Mouse (Mus musculus) A20 (cell line): Measurements from ENCODE around the gene Fam124a.
A peak's percentile ranks its signal among the peaks of the same experiment; 100 is the strongest.
"Not testable (repeated sequence)": the region's sequence is repeated elsewhere in the genome, so short reads cannot be mapped to it uniquely, and the experiment has no call there.

Experiments used
- DNase-seq: peaks from one replicate; pipeline ENCODE4 v3.0.0-alpha.2; 2011; ENCODE audit warnings: low read depth, low spot score

Gene Fam124a

DNA sequence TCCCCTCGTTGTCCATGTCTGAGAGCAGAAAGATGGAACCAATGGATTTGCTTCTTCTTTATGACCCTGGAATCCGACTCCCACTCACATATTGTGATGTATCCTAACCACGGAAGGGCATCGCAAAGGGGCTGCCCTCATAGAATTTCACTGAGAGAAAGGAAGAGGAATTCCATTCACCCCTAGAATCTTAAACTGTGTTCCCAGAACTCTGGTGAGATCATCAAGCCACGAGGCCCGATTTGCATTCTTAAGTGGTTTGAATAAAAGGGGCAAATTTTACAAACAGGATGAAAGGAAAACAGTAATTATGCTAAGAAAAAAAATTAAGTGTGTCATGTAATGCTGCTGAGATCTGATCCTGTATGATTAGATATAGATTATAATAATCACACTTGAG lies 19.4 kb downstream of the Fam124a start:
- DNase-seq = no peak

DNA sequence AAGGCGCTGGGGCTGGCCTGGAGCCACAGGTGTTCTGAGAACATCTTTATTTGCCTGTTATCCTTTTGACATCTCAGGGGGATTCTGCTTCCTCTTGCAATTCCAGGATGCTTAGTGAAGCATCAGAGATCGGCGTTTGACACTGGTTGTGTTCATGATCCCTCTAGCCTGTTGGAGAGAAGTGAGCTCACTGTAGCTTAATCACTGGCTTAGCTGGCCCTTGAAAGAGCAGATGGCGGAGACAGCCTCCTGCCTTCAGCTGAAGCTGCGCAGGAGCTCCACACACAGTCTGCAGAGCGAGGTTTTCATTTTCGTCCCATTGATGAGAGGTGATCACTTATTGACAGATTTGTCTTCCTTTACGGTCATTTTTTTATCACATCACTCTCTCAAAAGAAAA lies 20.3 kb downstream of the Fam124a start:
- DNase-seq = no peak

DNA sequence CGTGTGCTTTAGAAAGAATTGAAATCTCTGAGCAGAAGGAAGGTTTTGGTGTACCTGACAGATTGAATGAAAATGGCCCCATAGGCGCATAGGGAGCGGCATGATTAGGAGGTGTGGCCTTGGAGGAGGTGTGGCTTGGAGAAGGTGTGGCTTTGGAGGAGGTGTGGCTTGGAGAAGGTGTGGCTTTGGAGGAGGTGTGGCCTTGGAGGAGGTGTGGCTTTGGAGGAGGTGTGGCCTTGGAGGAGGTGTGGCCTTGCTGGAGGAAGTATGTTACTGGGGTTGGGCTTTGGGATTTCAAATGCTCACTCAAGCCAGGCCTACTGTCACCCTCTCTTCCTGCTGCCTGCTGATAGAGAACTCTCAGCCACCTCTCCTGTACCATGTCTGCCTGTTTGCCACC lies 25.4 kb downstream of the Fam124a start:
- peak; percentile 73 for DNase-seq

DNA sequence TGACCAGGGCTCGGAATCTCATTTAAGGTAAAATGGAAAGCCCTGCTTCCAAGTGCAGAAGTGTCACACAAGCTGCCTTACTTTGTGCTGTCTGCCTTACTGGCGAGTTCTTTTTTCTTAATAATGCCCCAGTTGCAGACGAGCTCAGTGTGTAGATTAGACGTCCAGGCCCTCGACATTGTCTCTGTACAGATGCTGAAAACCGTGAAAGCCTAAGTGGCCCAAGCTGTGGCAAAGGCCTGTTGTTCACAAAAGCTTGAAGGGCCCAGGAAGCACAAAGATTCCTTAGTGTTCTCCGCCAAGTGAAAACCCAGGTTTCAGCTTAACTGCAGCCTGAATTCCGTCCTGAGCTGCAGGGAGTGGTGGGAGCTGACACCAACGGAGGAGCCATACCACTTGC lies 26.2 kb downstream of the Fam124a start:
- DNase-seq = no peak

DNA sequence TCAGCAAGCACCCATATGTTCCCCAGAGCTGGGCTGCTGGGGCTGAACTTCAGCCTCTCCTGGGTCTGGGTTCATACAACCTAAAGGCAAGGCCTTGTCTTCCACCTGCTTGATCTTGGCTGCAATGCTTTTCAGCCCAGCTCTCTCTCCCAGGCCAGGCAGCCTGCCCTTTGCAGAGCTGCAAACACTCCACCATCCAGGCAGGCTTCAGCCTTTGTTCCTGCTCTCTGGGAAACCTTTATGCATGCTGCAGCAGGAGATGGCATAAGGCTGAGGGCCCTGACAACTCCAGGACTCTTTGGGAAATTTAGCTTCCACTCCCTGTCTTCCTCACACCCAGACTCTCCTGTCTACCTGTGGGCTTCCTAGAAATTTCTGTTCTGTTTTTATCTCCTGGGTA lies 29.1 kb downstream of the Fam124a start:
- DNase-seq = no peak

DNA sequence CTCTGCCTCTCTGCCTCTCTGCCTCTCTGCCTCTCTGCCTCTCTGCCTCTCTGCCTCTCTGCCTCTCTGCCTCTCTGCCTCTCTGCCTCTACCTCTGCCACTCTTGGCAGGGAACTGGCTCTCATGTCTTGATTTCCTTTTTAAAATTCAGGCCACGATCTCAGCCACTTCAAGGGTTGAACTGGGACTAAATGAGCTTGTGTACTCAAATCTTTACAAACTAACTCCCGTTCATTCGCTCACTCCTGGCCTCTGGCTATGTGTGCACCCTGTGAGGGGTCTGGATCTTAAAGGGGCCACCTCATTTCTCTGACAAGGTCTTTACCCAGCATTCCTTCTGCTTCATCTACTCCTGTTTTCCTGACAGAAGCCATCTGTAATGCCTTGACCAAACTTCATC lies 29.8 kb downstream of the Fam124a start:
- no peak for DNase-seq

DNA sequence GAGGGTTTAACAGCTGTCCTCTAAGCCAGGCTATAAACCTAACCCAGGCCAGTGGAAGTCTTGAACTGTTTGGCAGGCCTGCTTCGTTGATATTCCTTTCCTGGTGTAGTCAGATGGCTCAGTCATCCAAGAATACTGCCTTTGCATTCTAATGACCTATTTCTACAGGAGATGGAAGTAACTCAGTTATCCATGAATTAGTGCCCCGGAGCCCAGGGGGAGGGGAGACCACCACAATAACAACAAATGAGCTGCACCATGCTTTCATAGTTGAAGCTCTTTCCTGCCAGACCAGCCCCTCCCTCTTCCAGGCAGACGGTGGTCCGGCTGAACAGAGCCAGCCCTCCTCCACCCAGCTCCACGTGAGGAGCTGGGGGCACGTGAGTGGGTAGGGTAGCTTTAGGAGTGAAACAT lies 44.6 kb downstream of the Fam124a start:
- no peak for DNase-seq

DNA sequence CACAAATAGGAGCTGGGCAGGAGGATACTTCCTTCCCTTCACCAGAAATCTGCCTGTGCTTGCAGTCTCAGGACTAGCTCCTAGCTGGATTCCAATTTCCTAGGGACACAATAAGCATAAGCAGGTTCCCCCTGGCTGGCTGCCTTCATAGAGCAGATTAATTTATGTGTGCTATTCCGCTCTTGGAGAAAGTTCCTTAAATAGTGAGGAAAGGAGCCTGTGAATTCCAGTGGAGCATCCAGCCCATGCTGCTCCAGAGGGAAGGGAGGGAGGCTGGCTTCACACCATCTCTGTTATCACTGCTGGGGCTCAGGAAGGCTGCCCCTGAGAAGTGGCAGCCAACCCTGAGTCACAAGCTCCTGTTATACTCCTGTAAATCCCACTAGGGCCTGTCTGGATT lies 46.7 kb downstream of the Fam124a start:
- no peak for DNase-seq

DNA sequence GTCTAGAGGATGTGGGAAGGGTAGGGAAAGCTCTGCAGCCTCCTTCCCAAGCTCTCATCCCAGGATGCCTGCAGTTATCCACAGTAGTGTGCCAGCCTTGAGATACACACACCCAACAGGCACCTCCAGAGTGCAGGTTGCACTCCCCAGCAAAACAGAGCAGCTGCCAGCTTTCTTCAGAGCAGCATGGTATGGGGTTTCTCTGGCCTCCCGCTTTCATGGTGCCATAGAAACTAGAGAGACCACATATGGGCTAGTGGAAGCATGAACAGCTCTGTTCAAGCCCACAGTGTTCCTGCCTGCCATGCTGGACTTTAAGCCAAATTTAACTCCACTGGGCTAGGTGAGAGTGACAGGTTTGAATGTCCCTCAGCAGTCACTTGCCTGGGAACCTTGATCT lies 47.3 kb downstream of the Fam124a start:
- no peak for DNase-seq

DNA sequence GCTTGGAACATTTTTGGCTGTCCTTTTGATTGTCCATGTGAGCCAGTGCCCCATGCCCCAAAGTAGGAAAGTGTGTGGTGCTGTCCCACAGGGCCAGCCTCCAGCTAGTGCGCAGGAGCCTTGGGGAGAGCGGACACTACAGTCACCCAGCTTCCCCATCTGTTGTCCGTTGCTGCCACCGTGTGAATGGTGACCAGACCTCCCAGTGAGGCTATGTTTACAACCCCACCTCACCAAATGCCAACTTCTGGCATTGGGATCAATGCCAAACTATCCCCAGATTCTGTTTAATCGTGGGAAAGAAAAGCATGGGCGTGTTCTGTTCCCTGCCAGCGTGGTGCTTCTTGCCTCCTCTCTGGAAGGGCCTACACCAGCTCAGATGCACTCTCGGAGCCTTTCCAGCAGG lies 52.3 kb downstream of the Fam124a start:
- DNase-seq = no peak

DNA sequence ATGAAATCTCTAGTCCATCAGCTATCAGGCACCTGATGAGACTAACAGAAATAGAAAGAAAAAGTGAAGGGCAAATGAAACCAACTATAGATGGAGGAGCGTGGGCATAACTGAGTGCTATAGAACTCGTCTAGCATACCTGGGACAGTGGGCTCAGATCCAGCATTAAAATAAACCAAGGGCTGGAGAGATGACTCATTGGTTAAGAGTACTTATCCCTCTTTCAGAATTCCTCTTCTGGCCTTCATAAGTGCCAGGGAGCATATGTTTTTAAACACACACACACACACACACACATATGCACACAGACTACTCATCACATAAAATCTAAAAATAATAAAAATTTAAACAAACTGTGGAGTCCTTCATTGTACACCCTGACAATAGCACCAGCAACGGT lies 54.4 kb downstream of the Fam124a start:
- DNase-seq = no peak

DNA sequence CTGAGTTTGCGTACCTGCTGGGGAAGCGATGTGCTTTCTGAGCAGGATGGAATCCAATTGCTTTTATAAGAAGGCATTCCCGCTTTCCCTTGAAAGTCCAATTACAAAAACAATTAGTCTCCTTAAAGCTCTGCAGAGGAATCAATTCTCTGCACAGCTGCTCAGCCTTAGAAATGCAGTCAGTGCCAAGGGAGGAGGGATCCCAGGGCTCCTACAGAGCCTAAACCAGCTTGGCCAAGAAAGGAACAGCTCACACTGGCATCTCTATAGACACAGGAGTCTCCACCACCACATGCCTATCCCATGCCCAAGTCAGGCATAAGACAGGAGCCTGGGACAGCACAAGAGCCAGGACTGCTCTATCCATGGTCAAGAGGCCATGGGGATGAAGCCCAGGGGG lies 66.9 kb downstream of the Fam124a start:
- no peak for DNase-seq

DNA sequence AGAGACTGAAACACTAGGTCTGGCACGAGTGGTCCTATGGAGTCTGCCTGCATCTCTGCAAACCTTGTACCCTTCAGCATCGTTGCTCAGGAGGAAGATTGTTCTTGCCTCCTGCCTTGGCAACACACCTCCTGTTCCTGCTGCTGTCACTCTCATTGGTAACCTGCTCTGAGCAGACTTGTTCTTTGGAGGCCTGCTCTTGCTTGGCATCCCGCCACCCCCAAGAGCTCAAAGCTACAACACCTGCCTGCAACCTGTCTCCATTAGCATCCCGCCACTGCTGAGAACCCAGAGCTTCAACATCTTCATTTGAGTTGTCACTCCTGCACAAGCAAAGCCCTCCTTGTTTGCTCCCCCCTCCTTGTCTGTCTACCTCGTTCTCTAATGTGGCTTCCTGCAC lies 72.4 kb downstream of the Fam124a start:
- no peak for DNase-seq

DNA sequence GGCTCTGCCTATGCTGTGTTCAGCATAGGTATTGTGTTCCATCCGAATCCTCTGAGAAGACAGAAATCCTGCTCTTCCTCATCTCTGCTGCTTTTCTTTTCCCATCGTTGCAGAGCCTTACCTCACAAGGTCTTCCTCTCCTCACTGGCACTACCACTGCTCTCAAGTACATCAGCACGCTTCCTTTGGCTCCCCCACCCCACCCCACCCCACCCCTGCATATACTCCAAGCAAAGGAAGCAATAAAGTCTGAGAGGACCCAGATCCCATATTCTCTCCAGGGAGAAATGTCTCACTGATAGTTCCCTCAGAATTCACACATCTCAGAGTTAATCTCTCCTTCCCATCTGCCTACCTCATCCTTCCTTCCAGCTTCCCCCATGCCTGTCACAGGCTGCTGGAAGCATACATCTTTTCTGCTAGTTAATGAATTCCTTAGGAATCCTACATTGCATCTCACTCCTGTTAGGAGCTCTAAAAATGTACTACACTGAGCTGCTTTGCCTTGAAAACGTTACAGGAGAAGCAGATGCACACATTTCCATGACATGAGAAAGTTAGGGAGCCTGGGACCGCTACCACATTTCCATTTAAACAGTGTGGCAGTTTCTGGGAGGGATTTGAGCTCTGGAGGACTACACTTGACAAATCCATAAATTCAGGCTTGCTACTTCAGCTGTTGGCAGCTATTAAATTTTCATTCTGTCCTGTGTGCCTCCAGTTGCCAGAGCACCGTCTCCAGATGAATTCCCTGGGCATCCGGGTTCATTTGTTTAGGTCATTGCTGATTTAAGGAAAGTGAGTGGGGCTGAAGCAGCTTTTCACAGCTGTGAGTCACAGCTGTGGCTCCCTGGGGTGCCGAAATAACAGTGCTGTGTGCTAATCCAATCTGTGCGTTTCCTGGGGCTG lies 82.2 kb downstream of the Fam124a start:
- no peak for DNase-seq

DNA sequence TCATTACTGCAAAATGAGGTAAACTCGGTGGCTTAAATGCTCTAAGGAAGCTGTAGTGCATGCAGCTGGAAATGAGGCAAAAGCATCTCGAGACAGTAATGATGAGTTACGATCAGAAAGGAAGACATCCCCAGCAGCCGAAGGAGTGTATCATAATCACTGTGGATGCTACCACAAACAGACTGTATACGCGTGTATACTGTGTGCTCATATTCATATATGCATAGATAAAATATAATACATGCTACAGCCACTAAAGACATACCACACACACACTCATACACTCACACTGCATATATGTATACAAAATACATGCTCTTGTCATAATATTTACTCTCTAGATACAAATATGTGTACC lies 82.8 kb downstream of the Fam124a start:
- DNase-seq = no peak

DNA sequence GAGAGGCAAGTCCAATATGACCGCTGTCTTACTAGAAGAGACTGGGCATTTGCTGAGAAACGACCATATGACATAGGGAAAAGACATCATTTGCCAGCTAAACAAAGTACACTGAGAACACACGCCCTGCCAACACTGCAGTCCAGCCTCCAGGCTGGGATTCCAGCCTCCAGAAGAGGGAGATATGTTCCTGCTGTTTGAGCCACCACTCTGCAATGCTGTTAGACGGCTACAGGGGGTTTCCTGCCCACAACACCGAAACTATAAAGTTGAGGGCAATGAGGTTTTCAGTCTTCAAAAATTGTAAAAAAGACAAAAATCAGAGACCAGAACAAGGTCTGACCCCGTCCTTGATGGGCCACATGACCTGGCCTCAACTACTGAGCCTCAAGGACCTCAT lies 83.6 kb downstream of the Fam124a start:
- peak; percentile 33 for DNase-seq

DNA sequence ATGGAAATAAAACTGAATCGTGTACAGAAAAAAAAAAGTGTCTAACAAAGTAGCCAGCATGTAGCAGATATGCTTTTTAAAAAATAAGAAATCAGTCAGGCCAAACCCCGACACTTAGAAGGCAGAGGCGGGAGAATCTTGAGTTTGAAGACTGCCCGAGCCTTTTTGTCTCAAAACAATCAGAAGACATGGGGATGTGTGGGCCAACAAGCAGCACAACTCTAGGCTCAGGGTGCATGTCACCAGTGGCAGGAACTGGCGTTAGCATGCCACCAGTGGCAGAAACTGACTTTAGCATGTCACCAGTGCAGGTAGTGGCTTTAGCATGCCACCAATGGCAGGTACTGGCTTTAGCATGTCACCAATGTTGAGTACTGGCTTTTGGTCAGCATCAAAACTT lies 84.0 kb downstream of the Fam124a start:
- DNase-seq = no peak

DNA sequence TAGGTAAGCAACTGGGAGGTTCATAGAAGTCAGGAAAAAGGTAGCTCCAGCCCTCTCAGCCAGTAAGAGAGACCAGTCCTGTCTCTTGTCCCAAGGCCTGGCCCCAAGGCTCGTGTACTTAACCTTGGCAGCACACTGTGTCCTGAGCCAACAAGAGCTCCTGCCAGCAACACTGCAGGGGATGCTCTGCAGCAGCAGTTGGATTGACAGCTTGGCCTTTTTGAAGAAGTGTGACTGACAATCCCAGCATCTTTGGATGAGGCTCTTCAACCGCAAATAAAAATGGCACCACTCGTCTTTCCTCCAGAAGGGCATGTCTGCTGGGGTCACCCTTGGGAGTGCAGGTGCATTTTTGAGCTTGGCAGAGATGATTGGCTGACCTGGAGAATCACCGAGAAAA lies 84.9 kb downstream of the Fam124a start:
- DNase-seq = no peak

DNA sequence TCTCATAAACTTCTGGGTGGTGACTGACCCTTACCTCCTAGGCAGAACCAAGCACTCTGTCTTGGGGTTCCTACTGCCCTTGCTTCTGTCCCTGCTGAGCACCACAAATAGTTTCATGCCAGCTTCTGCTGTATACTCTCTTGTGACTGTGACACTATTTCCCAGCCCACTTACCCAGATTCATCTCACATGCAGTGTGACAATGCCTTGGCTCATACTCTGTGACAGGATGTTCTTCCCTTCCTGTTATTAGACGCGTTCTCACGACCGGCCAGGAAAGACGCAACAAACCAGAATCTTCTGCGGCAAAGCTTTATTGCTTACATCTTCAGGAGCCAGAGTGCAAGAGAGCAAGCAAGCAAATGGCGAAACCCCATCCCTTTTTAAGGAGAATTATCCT lies 86.8 kb downstream of the Fam124a start:
- DNase-seq = not testable (repeated sequence)

DNA sequence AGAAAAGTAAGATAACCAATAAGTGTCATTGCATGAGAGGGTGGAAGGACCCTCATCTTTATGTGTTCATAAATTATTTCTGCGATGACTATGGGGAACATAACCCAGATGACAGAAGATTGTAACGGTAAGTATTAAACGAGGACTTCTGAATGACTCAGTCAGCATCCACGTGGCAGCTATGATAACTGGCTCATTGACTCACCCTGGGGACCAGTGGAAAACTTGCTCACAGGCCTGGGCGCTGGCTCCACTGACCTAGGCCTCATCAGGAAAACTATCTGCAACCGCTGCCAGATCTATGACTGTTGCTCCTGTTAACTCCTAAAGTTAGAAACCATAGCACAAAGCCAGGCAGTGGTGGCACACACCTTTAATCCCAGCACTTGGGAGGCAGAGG lies 92.9 kb downstream of the Fam124a start:
- no peak for DNase-seq

DNA sequence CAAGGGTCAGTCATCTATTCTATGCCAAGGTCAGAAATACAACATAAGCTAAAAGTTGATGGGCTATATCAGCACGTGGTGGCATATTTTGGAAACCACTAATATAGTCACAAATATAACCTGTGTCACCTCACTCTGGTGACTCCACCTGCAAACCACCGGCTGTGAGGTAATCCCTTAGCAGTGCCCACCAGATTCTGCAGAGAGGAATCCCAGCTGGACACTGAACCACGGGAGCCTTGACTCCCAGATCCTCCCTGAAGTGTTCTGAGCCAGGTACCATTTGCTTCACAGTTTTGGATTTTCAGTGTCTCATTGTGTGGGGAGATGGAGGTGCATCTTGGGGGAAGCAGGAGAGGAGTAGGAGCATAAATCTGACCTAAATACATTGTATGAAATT lies 94.8 kb downstream of the Fam124a start:
- DNase-seq = no peak

DNA sequence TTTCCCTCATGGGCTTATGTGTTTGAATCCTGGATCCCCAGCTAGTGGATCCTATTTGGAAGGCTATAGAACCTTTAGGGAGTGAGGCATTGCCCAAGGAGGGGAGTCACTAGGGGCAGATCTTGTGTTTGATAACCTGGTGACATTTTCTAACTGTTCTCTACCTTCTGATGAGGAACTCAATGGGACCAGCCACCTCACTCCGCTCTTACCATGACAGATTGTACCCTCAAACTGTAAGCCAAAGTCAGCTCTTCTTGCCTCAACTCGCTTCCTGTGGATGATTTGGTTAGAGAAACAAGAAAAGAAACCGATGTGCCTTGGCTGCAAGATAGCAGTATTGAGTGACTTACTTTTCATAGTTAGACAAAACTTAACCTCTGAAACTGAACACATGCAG lies 96.2 kb downstream of the Fam124a start:
- no peak for DNase-seq

DNA sequence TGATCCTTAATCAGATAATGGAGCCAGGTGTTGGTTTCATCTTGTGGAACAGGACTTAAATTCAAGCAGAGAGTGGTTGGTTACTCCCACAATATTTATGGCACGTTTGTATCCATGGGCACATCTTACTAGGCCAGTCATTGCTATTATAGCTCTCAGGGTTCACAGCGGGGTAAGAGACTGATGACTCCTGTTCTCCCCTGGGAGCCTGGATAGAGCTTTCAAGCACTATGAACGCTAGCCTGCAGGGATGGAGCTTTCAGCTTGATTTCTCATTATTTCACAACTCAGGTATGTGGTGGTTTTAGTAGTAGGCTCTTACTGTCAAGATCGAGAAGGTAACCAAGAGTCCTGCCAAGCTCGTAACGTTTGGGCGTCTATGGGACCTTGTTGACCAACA lies 100.5 kb downstream of the Fam124a start:
- no peak for DNase-seq

DNA sequence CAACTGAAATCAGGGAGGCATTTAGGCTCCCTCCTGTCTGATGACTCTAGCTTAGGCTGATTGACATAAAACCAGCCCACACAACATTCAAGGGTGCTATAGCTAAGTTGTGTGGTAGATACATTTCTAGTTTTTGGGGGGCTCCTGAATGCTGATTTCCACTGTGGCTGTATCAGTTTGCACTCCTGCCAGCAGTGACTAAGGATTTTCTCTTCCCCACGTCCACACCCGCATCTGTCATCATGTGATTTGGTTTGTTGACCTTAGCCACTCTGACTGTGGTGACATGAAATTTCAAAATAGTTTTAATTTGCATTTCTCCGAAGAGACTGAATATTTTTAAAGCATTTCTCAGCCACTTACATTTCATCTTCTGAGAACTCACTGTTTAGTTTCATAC lies 101.9 kb downstream of the Fam124a start:
- peak; percentile 62 for DNase-seq
